ENCODE assay signal across 8 mouse cellular contexts in genomic region chr4:41313722-41314121, GRCm38 (mm10). TPM values are rescaled to one million over a fixed set of nuclear protein-coding genes. Genes with fewer than 3 reads are reported as not detected.
DNase-seq lines count a peak whose midpoint lies in the region; ATAC-seq lines count a peak whose summit lies in the region.

No protein-coding gene starts in this region.

- 12% methylated on average over 14 of the region's 14 CpGs for WGBS in lung, embryonic 16.5 days
- WGBS in embryonic facial prominence, embryonic 12.5 days: 12% methylated on average over 14 of the region's 14 CpGs
- WGBS in hindbrain, embryonic 13.5 days: 15% methylated on average over 14 of the region's 14 CpGs

- H3K4me1 ChIP-seq in lung, embryonic 16.5 days (replicated peaks; ENCODE audit: control insufficient read depth, insufficient read depth, low read length): peaks cover 12% of the 10 kb centered on the region
- peaks cover 12% of the 10 kb centered on the region; the same call in 1 of the 2 replicates for H3K4me1 ChIP-seq in embryonic facial prominence, embryonic 12.5 days
- H3K4me1 ChIP-seq in hindbrain, embryonic 13.5 days (replicated peaks): peaks cover 28% of the 10 kb centered on the region

- ATAC-seq in lung, embryonic 16.5 days (ENCODE audit: low read depth): no peak
- ATAC-seq in embryonic facial prominence, embryonic 12.5 days (ENCODE audit: insufficient number of reproducible peaks, insufficient read depth, low FRiP score, low TSS enrichment): 0 out of 2 replicates have a peak, but pooled peaks have one; percentile 19
- no peak for ATAC-seq in hindbrain, embryonic 13.5 days (ENCODE audit: low FRiP score)
- ATAC-seq in megakaryocyte-erythroid progenitor cell, adult 5-6 weeks (replicated peaks; ENCODE audit: low FRiP score, low TSS enrichment, poor library complexity, severe bottlenecking): peak; percentile 4; the same call in 1 of the 2 replicates

- H3K9me3 ChIP-seq in lung, embryonic 16.5 days (ENCODE audit: control insufficient read depth, low read length): no peaks in the 10 kb centered on the region
- H3K9me3 ChIP-seq in embryonic facial prominence, embryonic 12.5 days: no peaks in the 10 kb centered on the region
- no peaks in the 10 kb centered on the region for H3K9me3 ChIP-seq in hindbrain, embryonic 13.5 days

- peak overlapping the region; percentile 69 for H3K4me3 ChIP-seq in lung, embryonic 16.5 days (ENCODE audit: low read length)
- peak overlapping the region; percentile 86 for H3K4me3 ChIP-seq in embryonic facial prominence, embryonic 12.5 days
- H3K4me3 ChIP-seq in hindbrain, embryonic 13.5 days: peak overlapping the region; percentile 99

- DNase-seq in lung, postnatal 36 days: no peak
- no peak for DNase-seq in urinary bladder, postnatal 10 days (ENCODE audit: low spot score)
- DNase-seq in embryo, embryonic 10 days (ENCODE audit: low spot score): no peak
- DNase-seq in retina, embryonic 14.5 days (ENCODE audit: low spot score): no peak

- H3K36me3 ChIP-seq in lung, embryonic 16.5 days (ENCODE audit: control insufficient read depth, insufficient read depth, low read length): peaks cover 3% of the 10 kb centered on the region; the same call in 1 of the 2 replicates
- peaks cover 34% of the 10 kb centered on the region for H3K36me3 ChIP-seq in embryonic facial prominence, embryonic 12.5 days
- peaks cover 35% of the 10 kb centered on the region for H3K36me3 ChIP-seq in hindbrain, embryonic 13.5 days

- no peaks in the 10 kb centered on the region for H3K27me3 ChIP-seq in lung, embryonic 16.5 days (ENCODE audit: control insufficient read depth, insufficient read depth, low read depth, low read length)
- no peaks in the 10 kb centered on the region for H3K27me3 ChIP-seq in embryonic facial prominence, embryonic 12.5 days
- no peaks in the 10 kb centered on the region for H3K27me3 ChIP-seq in hindbrain, embryonic 13.5 days

- peak overlapping the region; percentile 88 for H3K4me2 ChIP-seq in lung, embryonic 16.5 days (ENCODE audit: low read depth, low read length)
- H3K4me2 ChIP-seq in embryonic facial prominence, embryonic 12.5 days (replicated peaks): peak overlapping the region; percentile 76
- peak overlapping the region; percentile 93 for H3K4me2 ChIP-seq in hindbrain, embryonic 13.5 days

- H3K27ac ChIP-seq in lung, embryonic 16.5 days (ENCODE audit: low read length): peak overlapping the region; percentile 97
- peak overlapping the region; percentile 97 for H3K27ac ChIP-seq in embryonic facial prominence, embryonic 12.5 days
- peak overlapping the region; percentile 97 for H3K27ac ChIP-seq in hindbrain, embryonic 13.5 days

- peak overlapping the region; percentile 82 for H3K9ac ChIP-seq in lung, embryonic 16.5 days (ENCODE audit: low read length)
- peak overlapping the region; percentile 91 for H3K9ac ChIP-seq in embryonic facial prominence, embryonic 12.5 days
- H3K9ac ChIP-seq in hindbrain, embryonic 13.5 days: peak overlapping the region; percentile 97

RNA-seq across cellular contexts. Expression of gene Dcaf12, which starts 1.0 kb away (rescaled TPM):
- polyA plus RNA-seq in lung, embryonic 16.5 days (2015; fragmentation: Nextera tagmentation; extraction: Ambion mirVana): 68.1 and 70.1 TPM in 2 replicates
- polyA plus RNA-seq in embryonic facial prominence, embryonic 12.5 days (2016; fragmentation: Nextera tagmentation; extraction: Ambion mirVana): 55.7 and 57.1 TPM in 2 replicates
- polyA plus RNA-seq in hindbrain, embryonic 13.5 days (2015; fragmentation: Nextera tagmentation; extraction: Ambion mirVana): 81.7 and 82.6 TPM in 2 replicates
- total RNA-seq in megakaryocyte-erythroid progenitor cell, adult 5-6 weeks (2014; fragmentation: Nextera tagmentation): 25.0 and 25.9 TPM in 2 replicates
- 23.8 and 28.2 TPM in 2 replicates for total RNA-seq in megakaryocyte-erythroid progenitor cell, adult 5-6 weeks (2017)

RNA-seq across cellular contexts. Expression of gene Ubap1, which starts 35.1 kb away (rescaled TPM):
- polyA plus RNA-seq in lung, embryonic 16.5 days (2015; fragmentation: Nextera tagmentation; extraction: Ambion mirVana): 42.6 and 46.9 TPM in 2 replicates
- polyA plus RNA-seq in embryonic facial prominence, embryonic 12.5 days (2016; fragmentation: Nextera tagmentation; extraction: Ambion mirVana): 60.5 and 74.7 TPM in 2 replicates
- 70.4 and 71.8 TPM in 2 replicates for polyA plus RNA-seq in hindbrain, embryonic 13.5 days (2015; fragmentation: Nextera tagmentation; extraction: Ambion mirVana)
- total RNA-seq in megakaryocyte-erythroid progenitor cell, adult 5-6 weeks (2014; fragmentation: Nextera tagmentation): 15.4 and 16.9 TPM in 2 replicates
- total RNA-seq in megakaryocyte-erythroid progenitor cell, adult 5-6 weeks (2017): 21.4 and 54.4 TPM in 2 replicates

RNA-seq across cellular contexts. Expression of gene Ubap2, which starts 38.8 kb away (rescaled TPM):
- 50.1 and 57.0 TPM in 2 replicates for polyA plus RNA-seq in lung, embryonic 16.5 days (2015; fragmentation: Nextera tagmentation; extraction: Ambion mirVana)
- 74.4 and 77.6 TPM in 2 replicates for polyA plus RNA-seq in embryonic facial prominence, embryonic 12.5 days (2016; fragmentation: Nextera tagmentation; extraction: Ambion mirVana)
- 51.1 and 53.1 TPM in 2 replicates for polyA plus RNA-seq in hindbrain, embryonic 13.5 days (2015; fragmentation: Nextera tagmentation; extraction: Ambion mirVana)
- total RNA-seq in megakaryocyte-erythroid progenitor cell, adult 5-6 weeks (2014; fragmentation: Nextera tagmentation): 92.9 and 107 TPM in 2 replicates
- 31.5 and 35.4 TPM in 2 replicates for total RNA-seq in megakaryocyte-erythroid progenitor cell, adult 5-6 weeks (2017)

Comparison
In these comparisons a context has a peak if more than half of its experiments do, and no peak if none do; other contexts are left out.
1. ATAC-seq: peak in embryonic facial prominence, embryonic 12.5 days (single experiment) and megakaryocyte-erythroid progenitor cell, adult 5-6 weeks (single experiment); none in lung, embryonic 16.5 days (single experiment) and hindbrain, embryonic 13.5 days (single experiment).
2. Peak in every context shown above with its lines, with median percentiles within 50 percentile points of each other: H3K27ac ChIP-seq, H3K4me2 ChIP-seq, H3K4me3 ChIP-seq and H3K9ac ChIP-seq.